Mouse (Mus musculus): ENCODE results near the gene Pla2g4e.

The Pla2g4e gene

GRCm38 (mm10) chr2:120235947-120236640 lies 9.0 kb downstream of the Pla2g4e start:
- no peak for DNase-seq

- no peak for DNase-seq
These were observed 9.8 kb downstream of the Pla2g4e start for GRCm38 (mm10) chr2:120235381-120235780.

- DNase-seq = no peak
These were observed 13.5 kb downstream of the Pla2g4e start for GRCm38 (mm10) chr2:120231642-120232041.

GRCm38 (mm10) chr2:120214600-120214999 lies 30.5 kb downstream of the Pla2g4e start:
- DNase-seq = no peak

- DNase-seq = no peak
These were observed 33.7 kb downstream of the Pla2g4e start for GRCm38 (mm10) chr2:120211448-120211847.

GRCm38 (mm10) chr2:120207926-120208325 lies 37.2 kb downstream of the Pla2g4e start:
- DNase-seq = no peak

GRCm38 (mm10) chr2:120207028-120207427 lies 38.1 kb downstream of the Pla2g4e start:
- DNase-seq = no peak

GRCm38 (mm10) chr2:120203742-120204141 lies 41.4 kb downstream of the Pla2g4e start:
- DNase-seq = no peak

- no peak for DNase-seq
These were observed 45.1 kb downstream of the Pla2g4e start for GRCm38 (mm10) chr2:120200077-120200476.

- DNase-seq = no peak
These were observed 57.0 kb downstream of the Pla2g4e start for GRCm38 (mm10) chr2:120188174-120188573.

- no peak for DNase-seq
These were observed 57.6 kb downstream of the Pla2g4e start for GRCm38 (mm10) chr2:120187583-120187982.

- no peak for DNase-seq
These were observed 59.4 kb downstream of the Pla2g4e start for GRCm38 (mm10) chr2:120185527-120186276.

- DNase-seq = no peak
These were observed 66.2 kb downstream of the Pla2g4e start for GRCm38 (mm10) chr2:120178936-120179335.

GRCm38 (mm10) chr2:120173718-120174117 lies 71.4 kb downstream of the Pla2g4e start:
- peak; percentile 24 to 46 for DNase-seq

GRCm38 (mm10) chr2:120171362-120171761 lies 73.8 kb downstream of the Pla2g4e start:
- no peak for DNase-seq

GRCm38 (mm10) chr2:120170726-120171125 lies 74.4 kb downstream of the Pla2g4e start:
- peak; percentile 18 to 60 for DNase-seq

GRCm38 (mm10) chr2:120169382-120169781 lies 75.8 kb downstream of the Pla2g4e start:
- DNase-seq = no peak

- DNase-seq = no peak
These were observed 77.4 kb downstream of the Pla2g4e start for GRCm38 (mm10) chr2:120167763-120168162.

GRCm38 (mm10) chr2:120165474-120165873 lies 79.7 kb downstream of the Pla2g4e start:
- DNase-seq = no peak

- DNase-seq = no peak
These were observed 85.7 kb downstream of the Pla2g4e start for GRCm38 (mm10) chr2:120159434-120159833.

- peak in 1 of 2 experiments; percentile 40 for DNase-seq
These were observed 86.3 kb downstream of the Pla2g4e start for GRCm38 (mm10) chr2:120158846-120159245.

- DNase-seq = no peak
These were observed 87.1 kb downstream of the Pla2g4e start for GRCm38 (mm10) chr2:120158016-120158415.

GRCm38 (mm10) chr2:120157606-120158005 lies 87.5 kb downstream of the Pla2g4e start:
- DNase-seq = no peak

GRCm38 (mm10) chr2:120154361-120154894 lies 90.7 kb downstream of the Pla2g4e start, which contains the start of gene Ehd4:
TSS of gene Ehd4 (minus strand) at chr2:120154606.
- peak; percentile 99 for DNase-seq

Measured in lung, adult 18-20 months (tissue).